Mouse (Mus musculus) forebrain, embryonic 11.5 days (tissue): ENCODE measurements around the gene Ccdc12. TPM values are rescaled to one million over a fixed set of nuclear protein-coding genes. Genes with fewer than 3 reads are reported as not detected.

ENCODE experiments used
- ATAC-seq: fragments of 200-750 bp; cut with Nextera tagmentation; replicated peaks from 2 replicates; pipeline ENCODE4 v1.8.0; 2017; ENCODE audit warnings: moderate TSS enrichment; ENCODE audit not compliant: low FRiP score
- DNase-seq: peaks from one replicate; pipeline ENCODE4 v3.0.0-alpha.2; 2017; ENCODE audit warnings: low spot score
- H3K27ac ChIP-seq: fragments of 300-500 bp; sonication (generic); 2 replicates; pipeline ENCODE4 v1.5.1; 2014; ENCODE audit warnings: low read depth, low read length
- H3K27me3 ChIP-seq: fragments of 300-500 bp; sonication (generic); 2 replicates; pipeline ENCODE4 v1.6.1; 2014; ENCODE audit warnings: mild to moderate bottlenecking, low read length, mixed read lengths; ENCODE audit not compliant: control insufficient read depth, insufficient read depth
- H3K36me3 ChIP-seq: fragments of 300-500 bp; sonication (generic); 2 replicates; pipeline ENCODE4 v1.6.1; 2014; ENCODE audit warnings: mild to moderate bottlenecking, low read length, moderate library complexity, mixed read lengths; ENCODE audit not compliant: control insufficient read depth, insufficient read depth
- H3K4me1 ChIP-seq: fragments of 300-500 bp; sonication (generic); replicated peaks from 2 replicates; pipeline ENCODE4 v1.6.1; 2014; ENCODE audit warnings: low read length, mixed read lengths; ENCODE audit not compliant: control insufficient read depth, insufficient read depth
- H3K4me2 ChIP-seq: fragments of 300-500 bp; sonication (generic); 2 replicates; pipeline ENCODE4 v1.6.1; 2014; ENCODE audit warnings: low read depth, mild to moderate bottlenecking, low read length, moderate library complexity, mixed read lengths; ENCODE audit not compliant: severe bottlenecking
- H3K4me3 ChIP-seq: fragments of 300-500 bp; sonication (generic); 2 replicates; pipeline ENCODE4 v1.5.1; 2014; ENCODE audit warnings: low read depth, low read length
- H3K9ac ChIP-seq: fragments of 300-500 bp; sonication (generic); 2 replicates; pipeline ENCODE4 v1.6.1; 2014; ENCODE audit warnings: low read length
- H3K9me3 ChIP-seq: fragments of 300-500 bp; sonication (generic); 2 replicates; pipeline ENCODE4 v1.6.1; 2016; ENCODE audit warnings: low read length, mixed read lengths; ENCODE audit not compliant: control insufficient read depth
- WGBS: fragments of 180-500 bp; shearing (Covaris S2); extraction: QIAGEN DNeasy Blood & Tissue Kit; methylation state at CpG from one replicate; pipeline ENCODE4 v1.1.7; 2014; 5-methylcytosine and 5-hydroxymethylcytosine counted together
- polyA plus RNA-seq: library from polyadenylated mRNA; unstranded; fragments of >200 nt; fragmentation: Nextera tagmentation; extraction: Ambion mirVana; gene quantifications from 2 replicates; pipeline ENCODE4 v1.2.1, GENCODE M21; 2014

Gene Ccdc12
- polyA plus RNA-seq, 1 experiment from 2014 or later, result 149 TPM

GRCm38 (mm10) chr9:110624361-110625166 lies 31.7 kb upstream of the Ccdc12 start, which contains the start of gene Nradd:
TSS of gene Nradd (minus strand) at chr9:110624452.
- under 1% methylated on average over 41 of the region's 41 CpGs for WGBS

GRCm38 (mm10) chr9:110625350-110625908 lies 30.9 kb upstream of the Ccdc12 start:
- no peaks in the 10 kb centered on the region; the same call in 1 of the 2 replicates for H3K36me3 ChIP-seq
- peak overlapping the region; percentile 78; the same call in 1 of the 2 replicates for H3K27ac ChIP-seq
- WGBS, result 67% methylated on average over 11 of the region's 11 CpGs
- DNase-seq (peak; percentile 48), ATAC-seq (no peak; the same call in 1 of the 2 replicates)
- peaks cover 4% of the 10 kb centered on the region; the same call in 1 of the 2 replicates for H3K4me1 ChIP-seq
- no peaks in the 10 kb centered on the region for H3K27me3 ChIP-seq
- peak overlapping the region; percentile 48 for H3K4me3 ChIP-seq
- peak overlapping the region; percentile 98 for H3K4me2 ChIP-seq
- no peaks in the 10 kb centered on the region for H3K9me3 ChIP-seq
- H3K9ac ChIP-seq, result peak overlapping the region; percentile 75

More at GRCm38 (mm10) chr9:110624361-110625166, 31.7 kb upstream of the Ccdc12 start, which contains the start of gene Nradd:
- peak within 1 kb of the TSS; percentile 78 for H3K27ac ChIP-seq
- H3K4me3 ChIP-seq, result peak within 1 kb of the TSS; percentile 48
- peaks cover 4% of the 10 kb centered on the region; the same call in 1 of the 2 replicates for H3K4me1 ChIP-seq
- H3K27me3 ChIP-seq, result no peaks in the 10 kb centered on the region
- H3K9me3 ChIP-seq, result no peaks in the 10 kb centered on the region
- ATAC-seq, result peak; percentile 95
- peak; percentile 95 for DNase-seq
- H3K4me2 ChIP-seq, result peak within 1 kb of the TSS; percentile 98
- peak within 1 kb of the TSS; percentile 75 for H3K9ac ChIP-seq
- no peaks in the 10 kb centered on the region; the same call in 1 of the 2 replicates for H3K36me3 ChIP-seq

- no peak for DNase-seq
Observed at GRCm38 (mm10) chr9:110630171-110630570, 26.1 kb upstream of the Ccdc12 start.

GRCm38 (mm10) chr9:110631191-110631590 lies 25.1 kb upstream of the Ccdc12 start:
- DNase-seq (peak; percentile 89), ATAC-seq (peak; percentile 34)
- H3K4me1 ChIP-seq, result no peaks in the 10 kb centered on the region
- H3K36me3 ChIP-seq, result no peaks in the 10 kb centered on the region
- no peak overlapping the region for H3K27ac ChIP-seq
- peak overlapping the region; percentile 55 for H3K4me2 ChIP-seq
- H3K27me3 ChIP-seq, result peaks cover 2% of the 10 kb centered on the region
- peak overlapping the region; percentile 2; the same call in 1 of the 2 replicates for H3K9ac ChIP-seq
- WGBS, result 6% methylated on average over 10 of the region's 10 CpGs
- H3K9me3 ChIP-seq, result no peaks in the 10 kb centered on the region
- H3K4me3 ChIP-seq, result peak overlapping the region; percentile 27

More at GRCm38 (mm10) chr9:110630171-110630570, 26.1 kb upstream of the Ccdc12 start:
- Histone ChIP-seq H3K9me3 (no peaks in the 10 kb centered on the region), H3K4me1 (no peaks in the 10 kb centered on the region; the same call in 1 of the 2 replicates), H3K4me3 (no peak overlapping the region), H3K9ac (no peak overlapping the region), H3K4me2 (no peak overlapping the region), H3K27ac (no peak overlapping the region), H3K27me3 (peaks cover 2% of the 10 kb centered on the region), H3K36me3 (no peaks in the 10 kb centered on the region)
- 91% methylated on average over 15 of the region's 15 CpGs for WGBS
- no peak for ATAC-seq

- Histone ChIP-seq H3K4me3 (peak overlapping the region; percentile 27), H3K27ac (no peak overlapping the region), H3K4me2 (peak overlapping the region; percentile 55), H3K9ac (peak overlapping the region; percentile 2; the same call in 1 of the 2 replicates), H3K27me3 (peaks cover 2% of the 10 kb centered on the region), H3K4me1 (no peaks in the 10 kb centered on the region), H3K36me3 (no peaks in the 10 kb centered on the region), H3K9me3 (no peaks in the 10 kb centered on the region)
- WGBS, result 14% methylated on average over 30 of the region's 30 CpGs
- DNase-seq, result peak; percentile 78
- ATAC-seq, result peak; percentile 62
Observed at GRCm38 (mm10) chr9:110631651-110632275, 24.5 kb upstream of the Ccdc12 start.

- peaks cover 2% of the 10 kb centered on the region for H3K27me3 ChIP-seq
- ATAC-seq (no peak), DNase-seq (no peak)
- no peak overlapping the region for H3K27ac ChIP-seq
- no peak overlapping the region for H3K4me3 ChIP-seq
- H3K9me3 ChIP-seq, result no peaks in the 10 kb centered on the region
- H3K36me3 ChIP-seq, result no peaks in the 10 kb centered on the region
- no peak overlapping the region for H3K9ac ChIP-seq
- no peaks in the 10 kb centered on the region for H3K4me1 ChIP-seq
- 83% methylated on average over 15 of the region's 15 CpGs for WGBS
- no peak overlapping the region for H3K4me2 ChIP-seq
Observed at GRCm38 (mm10) chr9:110632671-110633070, 23.6 kb upstream of the Ccdc12 start.

GRCm38 (mm10) chr9:110633882-110634281 lies 22.4 kb upstream of the Ccdc12 start:
- Histone ChIP-seq H3K27me3 (peaks cover 2% of the 10 kb centered on the region), H3K4me3 (no peak overlapping the region), H3K36me3 (no peaks in the 10 kb centered on the region), H3K4me2 (no peak overlapping the region), H3K9ac (no peak overlapping the region), H3K9me3 (no peaks in the 10 kb centered on the region), H3K27ac (no peak overlapping the region), H3K4me1 (no peaks in the 10 kb centered on the region)
- 81% methylated on average over 17 of the region's 17 CpGs for WGBS
- DNase-seq (no peak), ATAC-seq (no peak)

- no peaks in the 10 kb centered on the region for H3K4me1 ChIP-seq
- H3K9me3 ChIP-seq, result no peaks in the 10 kb centered on the region
- H3K4me3 ChIP-seq, result no peak overlapping the region
- no peak overlapping the region for H3K4me2 ChIP-seq
- H3K36me3 ChIP-seq, result no peaks in the 10 kb centered on the region
- H3K9ac ChIP-seq, result no peak overlapping the region
- peak; percentile 33 for ATAC-seq
- peak; percentile 94 for DNase-seq
- WGBS, result 6% methylated on average over 19 of the region's 19 CpGs
- H3K27ac ChIP-seq, result no peak overlapping the region
- H3K27me3 ChIP-seq, result peaks cover 2% of the 10 kb centered on the region
Observed at GRCm38 (mm10) chr9:110635225-110635624, 21.1 kb upstream of the Ccdc12 start.
